Mouse (Mus musculus): ENCODE data around the gene H1f0. TPM values are rescaled to one million over a fixed set of nuclear protein-coding genes. Genes with fewer than 3 reads are reported as not detected.

Gene H1f0
- total and polyA plus RNA-seq, 3 experiments: 33.5 to 213 (median 46.8) TPM

Other genes with a start within 250 kb of the H1f0 start
- gene Card10, start 225.4 kb upstream of the H1f0 start, total RNA-seq (2012; rRNA removed): not detected in 2 replicates
- not detected for gene Card10, start 225.4 kb upstream of the H1f0 start, polyA plus RNA-seq (2012; ENCODE audit: insufficient read depth in 1 of 2, insufficient read length in 2 of 2, low read depth in 1 of 2, low replicate concordance in 2 of 2, missing spikeins in 1 of 2)
- 0.04 TPM in 1 of 2 replicates, not detected in the other for gene Cdc42ep1, start 185.8 kb upstream of the H1f0 start, total RNA-seq (2012; rRNA removed)
- gene Cdc42ep1, start 185.8 kb upstream of the H1f0 start, polyA plus RNA-seq (2012; ENCODE audit: insufficient read depth in 1 of 2, insufficient read length in 2 of 2, low read depth in 1 of 2, low replicate concordance in 2 of 2, missing spikeins in 1 of 2): 1 to 10 TPM in 1 of 2 experiments, not detected in 1; 1.7 TPM
- gene Lgals2, start 172.9 kb upstream of the H1f0 start, total RNA-seq (2012; rRNA removed): not detected in 2 replicates
- not detected for gene Lgals2, start 172.9 kb upstream of the H1f0 start, polyA plus RNA-seq (2012; ENCODE audit: insufficient read depth in 1 of 2, insufficient read length in 2 of 2, low read depth in 1 of 2, low replicate concordance in 2 of 2, missing spikeins in 1 of 2)
- 16.1 and 18.2 TPM in 2 replicates for gene Gga1, start 151.3 kb upstream of the H1f0 start, total RNA-seq (2012; rRNA removed)
- gene Gga1, start 151.3 kb upstream of the H1f0 start, polyA plus RNA-seq (2012; ENCODE audit: insufficient read depth in 1 of 2, insufficient read length in 2 of 2, low read depth in 1 of 2, low replicate concordance in 2 of 2, missing spikeins in 1 of 2): 10 to 100 TPM in 1 of 2 experiments, not detected in 1; 48.1 TPM
- 0.27 TPM in 1 of 2 replicates, not detected in the other for gene Gm49510, start 128.8 kb upstream of the H1f0 start, total RNA-seq (2012; rRNA removed)
- under 1 TPM in 1 of 2 experiments, not detected in 1; 0.17 TPM for gene Gm49510, start 128.8 kb upstream of the H1f0 start, polyA plus RNA-seq (2012; ENCODE audit: insufficient read depth in 1 of 2, insufficient read length in 2 of 2, low read depth in 1 of 2, low replicate concordance in 2 of 2, missing spikeins in 1 of 2)
- 17.1 and 21.0 TPM in 2 replicates for gene Sh3bp1, start 128.7 kb upstream of the H1f0 start, total RNA-seq (2012; rRNA removed)
- gene Sh3bp1, start 128.7 kb upstream of the H1f0 start, polyA plus RNA-seq (2012; ENCODE audit: insufficient read depth in 1 of 2, insufficient read length in 2 of 2, low read depth in 1 of 2, low replicate concordance in 2 of 2, missing spikeins in 1 of 2): 10 to 100 TPM in 1 of 2 experiments, not detected in 1; 80.2 TPM
- 16.7 and 21.5 TPM in 2 replicates for gene Pdxp, start 114.5 kb upstream of the H1f0 start, total RNA-seq (2012; rRNA removed)
- 10 to 100 TPM in 1 of 2 experiments, not detected in 1; 25.4 TPM for gene Pdxp, start 114.5 kb upstream of the H1f0 start, polyA plus RNA-seq (2012; ENCODE audit: insufficient read depth in 1 of 2, insufficient read length in 2 of 2, low read depth in 1 of 2, low replicate concordance in 2 of 2, missing spikeins in 1 of 2)
- 974 and 1,054 TPM in 2 replicates for gene Lgals1, start 101.7 kb upstream of the H1f0 start, total RNA-seq (2012; rRNA removed)
- 1,000 to 10,000 TPM in 1 of 2 experiments, 100 to 1,000 TPM in 1; 646 to 1,010 TPM for gene Lgals1, start 101.7 kb upstream of the H1f0 start, polyA plus RNA-seq (2012; ENCODE audit: insufficient read depth in 1 of 2, insufficient read length in 2 of 2, low read depth in 1 of 2, low replicate concordance in 2 of 2, missing spikeins in 1 of 2)
- 39.0 and 40.8 TPM in 2 replicates for gene Nol12, start 93.5 kb upstream of the H1f0 start, total RNA-seq (2012; rRNA removed)
- gene Nol12, start 93.5 kb upstream of the H1f0 start, polyA plus RNA-seq (2012; ENCODE audit: insufficient read depth in 1 of 2, insufficient read length in 2 of 2, low read depth in 1 of 2, low replicate concordance in 2 of 2, missing spikeins in 1 of 2): 100 to 1,000 TPM in 1 of 2 experiments, not detected in 1; 127 TPM
- gene Triobp, start 80.7 kb upstream of the H1f0 start, total RNA-seq (2012; rRNA removed): 18.4 and 21.3 TPM in 2 replicates
- gene Triobp, start 80.7 kb upstream of the H1f0 start, polyA plus RNA-seq (2012; ENCODE audit: insufficient read depth in 1 of 2, insufficient read length in 2 of 2, low read depth in 1 of 2, low replicate concordance in 2 of 2, missing spikeins in 1 of 2): 10 to 100 TPM in 1 of 2 experiments, not detected in 1; 31.3 TPM
- gene Galr3, start 13.4 kb downstream of the H1f0 start, total RNA-seq (2012; rRNA removed): 2.5 and 2.6 TPM in 2 replicates
- gene Galr3, start 13.4 kb downstream of the H1f0 start, polyA plus RNA-seq (2012; ENCODE audit: insufficient read depth in 1 of 2, insufficient read length in 2 of 2, low read depth in 1 of 2, low replicate concordance in 2 of 2, missing spikeins in 1 of 2): 1 to 10 TPM in 1 of 2 experiments, not detected in 1; 4.5 TPM
- 42.3 and 43.4 TPM in 2 replicates for gene Ankrd54, start 34.4 kb downstream of the H1f0 start, total RNA-seq (2012; rRNA removed)
- gene Ankrd54, start 34.4 kb downstream of the H1f0 start, polyA plus RNA-seq (2012; ENCODE audit: insufficient read depth in 1 of 2, insufficient read length in 2 of 2, low read depth in 1 of 2, low replicate concordance in 2 of 2, missing spikeins in 1 of 2): 10 to 100 TPM in 1 of 2 experiments, not detected in 1; 62.2 TPM
- 394 and 395 TPM in 2 replicates for gene Eif3l, start 46.7 kb downstream of the H1f0 start, total RNA-seq (2012; rRNA removed)
- 100 to 1,000 TPM; 301 to 442 TPM for gene Eif3l, start 46.7 kb downstream of the H1f0 start, polyA plus RNA-seq (2012; ENCODE audit: insufficient read depth in 1 of 2, insufficient read length in 2 of 2, low read depth in 1 of 2, low replicate concordance in 2 of 2, missing spikeins in 1 of 2)
- 4.1 and 4.8 TPM in 2 replicates for gene Micall1, start 80.4 kb downstream of the H1f0 start, total RNA-seq (2012; rRNA removed)
- gene Micall1, start 80.4 kb downstream of the H1f0 start, polyA plus RNA-seq (2012; ENCODE audit: insufficient read depth in 1 of 2, insufficient read length in 2 of 2, low read depth in 1 of 2, low replicate concordance in 2 of 2, missing spikeins in 1 of 2): 10 to 100 TPM in 1 of 2 experiments, not detected in 1; 13.5 TPM
- 362 and 423 TPM in 2 replicates for gene Polr2f, start 112.6 kb downstream of the H1f0 start, total RNA-seq (2012; rRNA removed)
- 100 to 1,000 TPM in 1 of 2 experiments, not detected in 1; 510 TPM for gene Polr2f, start 112.6 kb downstream of the H1f0 start, polyA plus RNA-seq (2012; ENCODE audit: insufficient read depth in 1 of 2, insufficient read length in 2 of 2, low read depth in 1 of 2, low replicate concordance in 2 of 2, missing spikeins in 1 of 2)
- 4.0 and 4.9 TPM in 2 replicates for gene 1700088E04Rik, start 112.8 kb downstream of the H1f0 start, total RNA-seq (2012; rRNA removed)
- 1 to 10 TPM in 1 of 2 experiments, not detected in 1; 9.3 TPM for gene 1700088E04Rik, start 112.8 kb downstream of the H1f0 start, polyA plus RNA-seq (2012; ENCODE audit: insufficient read depth in 1 of 2, insufficient read length in 2 of 2, low read depth in 1 of 2, low replicate concordance in 2 of 2, missing spikeins in 1 of 2)
- gene Sox10, start 136.8 kb downstream of the H1f0 start, total RNA-seq (2012; rRNA removed): not detected in 2 replicates
- gene Sox10, start 136.8 kb downstream of the H1f0 start, polyA plus RNA-seq (2012; ENCODE audit: insufficient read depth in 1 of 2, insufficient read length in 2 of 2, low read depth in 1 of 2, low replicate concordance in 2 of 2, missing spikeins in 1 of 2): not detected
- gene Pick1, start 200.7 kb downstream of the H1f0 start, total RNA-seq (2012; rRNA removed): 17.6 and 20.8 TPM in 2 replicates
- gene Pick1, start 200.7 kb downstream of the H1f0 start, polyA plus RNA-seq (2012; ENCODE audit: insufficient read depth in 1 of 2, insufficient read length in 2 of 2, low read depth in 1 of 2, low replicate concordance in 2 of 2, missing spikeins in 1 of 2): 10 to 100 TPM in 1 of 2 experiments, not detected in 1; 24.3 TPM
- 0.12 and 0.16 TPM in 2 replicates for gene Gm49486, start 200.9 kb downstream of the H1f0 start, total RNA-seq (2012; rRNA removed)
- gene Gm49486, start 200.9 kb downstream of the H1f0 start, polyA plus RNA-seq (2012; ENCODE audit: insufficient read depth in 1 of 2, insufficient read length in 2 of 2, low read depth in 1 of 2, low replicate concordance in 2 of 2, missing spikeins in 1 of 2): under 1 TPM in 1 of 2 experiments, not detected in 1; 0.46 TPM
- gene Slc16a8, start 226.3 kb downstream of the H1f0 start, total RNA-seq (2012; rRNA removed): 0.15 TPM in 1 of 2 replicates, not detected in the other
- under 1 TPM in 1 of 2 experiments, not detected in 1; 0.47 TPM for gene Slc16a8, start 226.3 kb downstream of the H1f0 start, polyA plus RNA-seq (2012; ENCODE audit: insufficient read depth in 1 of 2, insufficient read length in 2 of 2, low read depth in 1 of 2, low replicate concordance in 2 of 2, missing spikeins in 1 of 2)

All from MEL (cell line).